Mouse (Mus musculus) urinary bladder, adult 18-20 months (tissue): ENCODE data around the gene Nxf1.
"Not testable (repeated sequence)": the region's sequence is repeated elsewhere in the genome, so short reads cannot be mapped to it uniquely, and the experiment has no call there.

Experiments
- DNase-seq, 2 experiments: peaks; one replicate each; pipeline ENCODE4 v3.0.0; 2022; ENCODE audit warnings: low spot score in 2 of 2, mixed read lengths in 2 of 2

Gene Nxf1

GRCm38 (mm10) chr19:8756635-8757387 lies at the start of gene Nxf1:
Gene Nxf1 (plus strand): TSS chr19:8757073.
- DNase-seq: peak; percentile 85

- DNase-seq: no peak
These were observed 47.9 kb upstream of the Nxf1 start for GRCm38 (mm10) chr19:8708954-8709353.

DNA sequence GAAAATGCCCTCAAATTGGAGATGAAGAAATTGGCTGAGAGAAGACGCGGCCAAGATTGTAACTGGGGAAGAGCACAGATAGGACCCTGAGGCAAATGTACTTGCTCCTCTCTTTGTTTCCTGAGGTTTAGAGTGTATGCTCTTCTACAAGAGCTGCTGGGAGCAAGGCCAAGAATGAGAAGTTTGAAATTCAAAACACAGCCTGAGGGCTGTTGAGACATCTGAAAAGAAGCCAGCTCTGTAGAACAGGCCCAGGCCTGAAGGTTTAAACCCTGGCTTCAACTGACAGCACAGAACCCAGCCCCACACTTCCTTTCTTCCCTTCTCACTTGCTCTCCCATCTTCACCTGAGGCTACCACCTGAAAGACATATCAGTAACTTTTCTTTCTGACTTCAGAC lies 46.8 kb upstream of the Nxf1 start:
- no peak for DNase-seq

GRCm38 (mm10) chr19:8711506-8711905 lies 45.4 kb upstream of the Nxf1 start:
- DNase-seq: no peak

- DNase-seq: no peak
These were observed 44.7 kb upstream of the Nxf1 start for GRCm38 (mm10) chr19:8711949-8712869.

DNA sequence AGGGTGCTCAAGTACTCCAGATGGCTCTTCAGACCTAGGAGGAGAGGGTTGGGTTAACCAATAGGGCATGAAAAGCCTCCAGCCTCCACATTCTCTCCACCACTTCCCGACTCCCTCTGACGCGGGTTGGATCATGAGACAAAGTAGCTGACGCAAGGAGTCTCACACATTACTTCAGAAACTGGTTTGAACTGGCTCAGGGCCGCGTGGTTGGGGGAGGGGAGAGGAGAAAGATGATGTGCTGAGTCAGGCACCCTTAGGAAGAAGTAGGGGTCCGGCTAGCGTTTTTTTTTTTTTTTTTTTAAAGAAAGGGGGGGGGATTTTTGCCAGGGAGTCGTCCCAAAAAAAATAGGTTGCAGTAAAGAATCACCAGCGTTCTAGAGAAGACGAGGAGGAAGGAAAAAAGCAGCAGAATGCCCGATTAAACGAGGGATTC lies 44.0 kb upstream of the Nxf1 start:
- DNase-seq: peak; percentile 44 to 68

- DNase-seq: peak; percentile 87 to 89
These were observed 43.4 kb upstream of the Nxf1 start for GRCm38 (mm10) chr19:8713306-8713996.

GRCm38 (mm10) chr19:8713997-8714652 lies 42.7 kb upstream of the Nxf1 start:
- no peak for DNase-seq

DNA sequence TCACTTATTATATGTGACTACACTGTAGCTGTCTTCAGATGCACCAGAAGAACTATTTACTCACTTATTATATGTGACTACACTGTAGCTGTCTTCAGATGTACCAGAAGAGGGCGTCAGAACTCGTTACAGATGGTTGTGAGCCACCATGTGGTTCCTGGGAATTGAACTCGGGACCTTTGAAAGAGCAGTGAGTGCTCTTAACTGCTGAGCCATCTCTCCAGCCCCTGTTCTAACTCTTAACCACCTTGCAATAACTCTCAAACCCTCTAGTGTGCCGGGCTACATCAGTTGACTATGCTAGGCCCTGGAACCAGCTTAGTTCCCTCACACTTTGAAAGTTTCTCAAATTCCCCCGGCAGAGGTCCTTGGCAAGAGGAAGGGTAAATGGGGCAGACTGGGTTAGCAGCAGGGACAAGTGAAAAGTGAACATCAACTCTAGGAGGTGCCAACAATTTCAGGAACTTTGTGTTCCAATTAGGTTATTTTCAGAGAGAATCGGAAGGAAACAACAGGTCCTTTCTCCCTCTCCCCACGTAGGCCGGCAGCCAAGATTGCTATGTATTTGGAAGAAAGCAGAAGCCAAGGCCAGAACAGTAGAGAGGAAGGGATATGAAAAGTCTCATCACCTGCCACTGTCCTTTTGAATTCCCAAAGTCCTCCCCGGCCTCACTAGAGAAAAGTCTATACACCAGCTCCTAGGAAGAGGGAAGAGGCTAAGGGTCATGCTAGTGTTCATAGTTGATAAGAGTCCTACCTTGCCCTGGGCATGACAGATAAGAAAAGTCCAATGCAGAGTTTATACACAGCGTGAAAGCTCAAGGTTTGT lies 42.0 kb upstream of the Nxf1 start:
- DNase-seq: no peak

DNA sequence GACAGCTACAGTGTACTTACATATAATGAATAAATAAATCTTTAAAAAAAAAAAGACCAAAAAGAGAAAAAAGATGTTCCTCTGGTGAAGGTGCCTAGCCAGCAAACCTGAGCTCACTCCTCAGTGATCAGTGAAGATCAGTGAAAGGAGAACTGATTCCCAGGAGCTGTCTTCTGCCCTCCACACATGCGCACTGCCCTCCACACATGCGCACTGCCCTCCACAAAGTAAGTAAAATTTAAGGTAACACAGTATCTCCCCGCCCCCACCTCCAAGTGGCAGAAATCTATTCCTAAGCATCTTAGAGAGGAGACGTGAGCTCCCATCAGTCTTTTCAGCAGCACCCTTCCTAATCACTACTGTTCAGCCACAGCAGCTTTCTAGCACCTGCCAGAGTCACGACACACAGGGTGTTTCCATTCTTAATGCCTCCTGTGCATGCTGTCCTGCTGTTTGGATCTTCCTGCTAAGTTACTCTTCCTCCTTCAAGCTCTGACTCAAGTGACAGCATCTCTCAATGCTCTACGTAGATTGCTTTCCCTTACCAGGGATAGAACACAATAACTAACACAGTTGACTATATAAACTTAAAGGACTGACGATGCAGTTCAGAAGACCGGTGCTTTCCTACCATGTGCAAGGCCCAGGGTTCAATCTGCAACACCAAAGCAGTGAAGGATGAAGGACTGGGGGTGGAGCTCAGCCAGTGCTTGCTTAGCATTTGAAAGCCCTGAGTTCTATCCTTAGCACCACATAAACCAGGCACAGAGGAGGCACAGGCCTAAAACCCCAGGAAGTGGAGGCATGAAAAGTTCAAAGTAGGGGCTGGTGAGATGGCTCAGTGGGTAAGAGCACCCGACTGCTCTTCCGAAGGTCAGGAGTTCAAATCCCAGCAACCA lies 40.8 kb upstream of the Nxf1 start:
- no peak for DNase-seq

GRCm38 (mm10) chr19:8716767-8717475 lies 40.0 kb upstream of the Nxf1 start:
- DNase-seq: no peak

DNA sequence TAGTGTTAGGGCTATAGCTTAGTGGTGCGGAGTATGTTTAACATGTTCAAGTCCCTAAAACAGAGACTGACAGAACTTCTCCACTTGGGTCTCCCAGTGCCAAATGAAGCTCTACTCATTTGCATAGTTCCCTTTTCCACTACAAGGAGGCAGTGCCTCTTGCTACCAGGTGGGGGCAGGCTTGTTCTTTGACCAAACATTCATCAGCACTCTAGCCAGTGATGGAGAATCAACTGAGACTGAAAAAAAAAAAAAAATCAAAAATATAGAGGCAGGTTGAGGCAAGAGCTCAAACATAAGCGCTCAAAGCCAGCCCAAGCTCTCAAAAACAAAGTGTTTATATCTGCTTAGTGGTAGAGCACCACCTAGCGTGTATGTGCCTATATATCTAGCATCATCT lies 38.5 kb upstream of the Nxf1 start:
- no peak for DNase-seq

GRCm38 (mm10) chr19:8719037-8719436 lies 37.8 kb upstream of the Nxf1 start:
- not testable (repeated sequence) for DNase-seq

DNA sequence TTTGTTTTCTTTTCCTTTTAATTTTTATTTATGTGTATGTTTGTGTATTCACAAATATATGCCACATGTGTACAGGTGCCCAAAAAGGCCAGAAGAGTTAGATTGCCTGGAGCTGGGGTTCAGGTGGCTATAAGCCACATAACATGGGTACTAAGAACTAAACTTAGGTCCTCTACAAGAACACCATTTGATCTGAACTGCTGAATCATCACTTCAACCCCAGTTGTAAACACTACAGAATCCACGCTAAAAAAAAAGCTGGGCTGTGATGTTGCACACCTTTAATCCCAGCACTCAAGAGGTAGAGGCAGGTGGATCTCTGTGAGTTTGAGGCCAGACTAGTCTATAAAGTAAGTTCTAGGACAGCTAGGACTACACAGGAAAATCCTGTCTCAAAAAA lies 35.5 kb upstream of the Nxf1 start:
- DNase-seq: no peak

DNA sequence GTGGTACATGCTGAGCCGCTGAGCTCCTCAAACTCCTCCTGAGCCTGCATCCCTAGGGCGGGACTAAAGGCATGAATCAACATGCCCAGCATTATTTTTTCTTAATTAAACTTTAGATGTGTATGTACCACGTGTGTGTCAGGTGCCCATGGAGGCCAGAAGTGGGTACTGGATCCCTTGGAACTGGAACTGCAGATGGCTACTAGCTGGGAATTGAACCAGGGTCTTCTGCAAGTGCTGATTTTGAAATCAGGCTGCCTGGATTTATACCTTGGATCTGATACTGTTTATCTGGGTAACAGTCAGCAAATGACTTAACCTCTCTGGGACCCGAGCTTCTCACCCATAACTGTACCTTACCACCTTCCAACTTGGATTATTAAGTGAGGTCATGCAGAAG lies 34.9 kb upstream of the Nxf1 start:
- DNase-seq: no peak

DNA sequence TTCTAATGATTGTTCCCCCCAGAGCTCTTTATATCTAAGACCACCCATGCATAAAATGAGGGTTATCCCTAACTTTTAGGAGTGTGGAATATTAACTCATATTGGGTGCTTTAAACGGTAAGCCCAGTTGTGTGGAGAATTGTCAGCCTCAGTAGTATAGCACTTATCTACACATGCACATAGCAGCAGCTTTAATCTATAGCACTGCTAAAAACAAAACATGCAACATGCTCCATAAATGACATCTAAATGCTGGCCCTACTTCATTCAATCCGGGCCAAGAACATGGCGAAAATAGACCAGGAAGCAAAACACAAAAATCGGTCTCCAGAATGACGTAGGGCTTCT lies 34.3 kb upstream of the Nxf1 start:
- DNase-seq: no peak

- DNase-seq: peak; percentile 91 to 95
These were observed 33.8 kb upstream of the Nxf1 start, which contains the start of gene Slc3a2 for GRCm38 (mm10) chr19:8722907-8723573. Gene Slc3a2 (minus strand): TSS chr19:8723369.

DNA sequence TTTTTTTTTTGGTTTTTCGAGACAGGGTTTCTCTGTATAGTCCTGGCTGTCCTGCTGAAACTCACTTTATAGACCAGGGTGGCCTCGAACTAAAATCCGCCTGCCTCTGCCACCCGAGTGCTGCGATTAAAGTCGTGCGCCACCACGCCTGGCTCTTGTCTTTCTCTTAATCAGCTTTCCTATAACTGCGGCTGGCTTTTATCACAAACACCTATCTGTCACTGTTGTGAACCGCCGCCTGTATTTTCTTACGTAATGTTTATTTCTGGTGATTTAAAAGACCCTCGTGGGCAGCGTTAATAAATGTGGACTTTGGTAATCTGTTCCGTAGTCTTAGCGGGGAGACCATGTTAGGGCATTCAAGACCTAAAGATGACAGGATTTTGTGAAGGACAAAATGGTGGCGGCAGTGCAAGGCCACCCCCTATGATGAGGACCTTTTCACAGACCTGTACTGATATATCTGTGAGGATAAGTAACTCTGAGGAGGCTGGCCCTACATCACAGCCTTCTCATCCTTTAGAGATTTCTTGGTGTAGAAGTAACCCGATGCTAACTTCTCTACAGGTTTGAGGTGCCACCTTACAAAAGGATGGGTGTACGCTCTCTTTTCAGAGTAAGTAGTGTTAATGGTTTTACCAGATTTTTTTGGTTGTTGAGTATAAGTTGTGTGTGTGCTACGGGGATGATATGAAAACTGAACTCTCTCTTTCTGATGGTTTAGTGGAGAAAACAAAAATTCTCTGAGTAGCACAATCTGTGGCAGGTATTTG lies 33.1 kb upstream of the Nxf1 start:
- no peak for DNase-seq
